Mouse (Mus musculus) heart, postnatal 10 days (tissue): ENCODE measurements around the gene Rps11. TPM values are rescaled to one million over a fixed set of nuclear protein-coding genes. Genes with fewer than 3 reads are reported as not detected.
"Not testable (repeated sequence)": the region's sequence is repeated elsewhere in the genome, so short reads cannot be mapped to it uniquely, and the experiment has no call there.

Experiments used
- DNase-seq, 2 experiments: peaks; one replicate each; pipeline ENCODE4 v3.0.0; 2021
- intact Hi-C: fragments of 180-260 bp; cut with DNase I; formaldehyde crosslinking; loops from one replicate; pipeline ENCODE4 v1.15.1; 2025
- total RNA-seq, 2 experiments: library from RNA; stranded (reverse); gene quantifications; 2 replicates each; pipeline ENCODE4 v1.2.3; 2021

The Rps11 gene
- total RNA-seq, 2 experiments from 2014 or later, result 752 to 773 TPM

DNA sequence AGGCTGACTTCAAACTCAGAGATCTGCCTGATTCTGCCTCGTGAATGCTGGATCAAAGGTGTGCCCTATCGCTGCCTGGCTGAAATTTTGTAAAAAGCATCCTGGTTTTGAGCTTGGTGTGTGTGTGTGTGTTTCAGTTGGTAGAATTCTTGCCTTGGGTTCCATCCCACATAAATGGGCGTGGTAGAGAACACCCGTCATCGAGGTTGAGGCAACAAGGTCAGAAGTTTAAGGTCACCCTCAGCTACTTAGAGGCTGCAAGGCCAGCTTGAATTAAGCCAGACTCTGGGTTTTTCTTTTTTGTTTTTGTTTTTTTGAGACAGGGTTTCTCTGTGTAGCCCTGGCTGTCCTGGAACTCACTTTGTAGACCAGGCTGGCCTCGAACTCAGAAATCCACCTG, 5.9 kb downstream of the Rps11 start:
- intact Hi-C loops, result loop anchor here (2.0 kb wide), 1 partner anchor 14 kb away; no protein-coding TSS in a partner anchor
- DNase-seq, result no peak

DNA sequence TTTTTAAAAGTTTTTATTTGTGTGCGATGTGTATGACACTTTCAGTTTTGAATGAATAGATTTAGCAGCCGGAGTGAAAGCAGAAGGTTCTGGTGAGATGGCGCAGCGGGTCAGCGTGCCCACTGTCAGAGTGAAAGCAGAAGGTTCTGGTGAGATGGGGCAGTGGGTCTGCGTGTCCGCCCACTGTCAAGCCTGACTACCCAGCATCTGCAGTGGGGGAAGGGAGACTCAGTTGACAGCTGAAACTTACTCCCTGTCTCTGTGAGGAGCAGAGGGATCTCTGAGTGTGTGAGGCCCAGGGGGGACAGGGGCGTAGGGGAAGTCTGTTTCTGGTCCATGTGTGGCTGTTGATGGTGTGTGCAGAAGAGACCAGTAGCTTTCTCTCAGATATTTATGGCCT, 6.7 kb downstream of the Rps11 start:
- intact Hi-C loops, result no loop called here
- no peak for DNase-seq

DNA sequence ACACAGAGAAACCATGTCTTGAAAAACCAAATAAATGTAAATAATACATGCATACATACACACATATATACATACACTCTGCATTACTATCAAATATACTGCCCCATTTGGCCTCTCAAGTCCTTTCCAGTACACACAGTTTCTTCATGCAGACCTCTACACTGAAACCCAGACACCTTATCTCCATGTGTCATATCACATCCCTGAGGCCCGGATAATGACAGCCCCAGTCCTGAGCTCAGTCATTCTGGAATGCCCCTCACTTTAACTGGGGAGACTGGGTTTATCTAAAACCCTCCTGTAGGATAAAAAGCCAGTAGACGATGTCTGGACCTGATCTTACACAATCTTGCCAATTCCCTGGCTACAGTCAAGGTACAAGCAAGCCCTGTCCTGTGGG, 10.8 kb downstream of the Rps11 start:
- intact Hi-C loops, result no loop called here

DNA sequence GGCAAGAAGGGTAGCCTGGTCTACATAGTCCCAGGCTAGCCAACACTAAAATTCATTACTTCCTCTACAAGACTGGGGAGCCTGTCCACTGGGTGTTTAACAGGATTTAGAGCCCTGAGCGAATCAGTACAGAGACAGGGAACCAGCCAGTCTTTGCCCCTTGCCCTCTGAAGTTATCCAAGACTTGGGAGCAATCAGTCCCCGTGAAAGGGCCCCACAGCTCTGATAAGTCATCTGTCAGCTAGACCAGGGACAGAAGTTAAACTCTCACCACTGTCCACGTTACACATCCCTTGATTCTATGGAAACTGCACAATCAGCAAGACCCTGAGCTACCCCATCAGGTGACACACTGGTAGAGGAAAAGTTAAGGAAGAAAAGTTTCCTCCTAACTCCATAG, 11.7 kb downstream of the Rps11 start:
- no peak for DNase-seq
- intact Hi-C loops, result no loop called here

More for the DNA sequence above, 10.8 kb downstream of the Rps11 start:
- no peak for DNase-seq

DNA sequence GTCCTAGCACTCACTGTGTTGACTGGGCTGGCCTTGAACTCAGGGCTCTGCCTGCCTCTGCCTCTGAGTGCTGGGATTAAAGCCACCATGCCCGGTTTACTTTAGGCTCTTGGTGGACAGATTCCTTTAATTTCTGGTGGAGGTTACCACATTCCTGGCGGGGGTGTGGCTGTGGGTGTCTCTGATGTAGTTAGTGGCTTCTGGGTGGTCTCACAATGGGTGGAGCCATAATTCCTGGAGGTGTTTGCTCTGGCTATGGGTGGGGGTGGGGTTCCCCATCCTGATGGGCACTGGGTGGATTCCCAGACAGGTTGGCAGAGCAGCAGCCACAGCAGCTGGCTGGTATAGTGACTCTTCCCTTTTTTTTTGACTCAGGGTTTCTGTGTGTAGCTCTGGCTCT, 12.3 kb downstream of the Rps11 start:
- no peak for DNase-seq
- intact Hi-C loops, result no loop called here

DNA sequence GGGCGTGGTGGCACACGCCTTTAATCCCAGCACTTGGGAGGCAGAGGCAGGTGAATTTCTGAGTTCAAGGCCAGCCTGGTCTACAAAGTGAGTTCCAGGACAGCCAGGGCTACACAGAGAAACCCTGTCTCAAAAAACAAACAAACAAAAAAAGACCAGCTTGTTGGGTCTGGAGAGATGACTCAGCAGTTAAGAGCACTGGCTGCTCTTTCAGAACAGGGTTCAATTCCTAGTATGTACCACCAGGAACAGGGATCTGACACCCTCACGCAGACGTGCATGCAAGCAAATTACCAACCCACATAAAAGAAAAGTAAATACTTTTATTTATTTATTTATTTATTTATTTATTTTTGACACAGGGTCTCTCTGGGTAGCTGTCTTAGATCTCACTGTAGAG, 14.2 kb downstream of the Rps11 start:
- intact Hi-C loops, DNase-seq: not testable (repeated sequence)

DNA sequence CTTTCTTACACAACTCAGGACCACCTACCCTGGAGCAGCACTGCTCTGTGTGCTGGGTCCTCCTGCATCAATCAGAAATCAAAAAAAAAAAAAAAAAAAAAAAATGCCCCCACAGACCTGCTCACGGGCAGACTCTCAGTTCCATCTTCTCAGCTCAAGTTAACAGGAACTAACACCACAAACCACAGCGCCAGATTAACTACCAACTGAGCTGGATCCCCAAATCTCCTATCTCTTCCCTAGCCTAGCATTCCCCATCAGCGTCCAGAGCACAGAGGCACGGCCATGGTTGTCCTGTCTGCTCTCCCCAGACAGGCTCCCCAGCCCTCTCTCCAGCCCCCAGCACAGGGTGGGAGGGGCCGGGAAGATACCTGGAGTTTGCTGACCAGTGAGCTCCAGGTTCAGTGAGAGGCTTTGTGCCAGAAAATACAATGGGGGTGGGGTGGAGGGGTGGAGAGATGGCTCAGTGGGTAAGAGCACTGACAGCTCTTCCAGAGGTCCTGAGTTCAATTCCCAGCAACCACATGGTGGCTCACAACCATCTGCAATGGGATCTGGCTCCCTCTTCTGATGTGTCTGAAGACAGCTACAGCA, 17.1 kb downstream of the Rps11 start:
- DNase-seq, result no peak
- intact Hi-C loops, result no loop called here

DNA sequence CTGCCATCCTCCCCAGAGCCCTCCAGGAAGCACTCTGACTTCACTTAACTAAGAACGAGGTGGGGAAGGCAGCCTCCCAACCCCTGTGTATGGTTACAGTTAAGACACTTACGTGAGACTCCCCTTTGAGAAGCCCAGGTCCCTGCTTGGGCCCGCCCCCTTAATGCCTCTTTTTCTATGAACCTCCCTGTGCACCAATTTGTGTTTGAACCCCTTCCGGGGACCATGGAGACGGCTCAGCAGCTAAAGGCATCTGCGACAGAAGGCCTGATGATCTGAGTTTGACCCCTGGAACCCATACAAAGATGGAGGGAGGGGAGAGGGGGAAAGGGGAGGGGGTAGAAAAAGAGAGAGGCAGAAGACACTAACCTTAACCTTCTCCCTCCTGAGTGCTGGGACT, 17.8 kb downstream of the Rps11 start:
- no peak for DNase-seq
- intact Hi-C loops, result no loop called here

DNA sequence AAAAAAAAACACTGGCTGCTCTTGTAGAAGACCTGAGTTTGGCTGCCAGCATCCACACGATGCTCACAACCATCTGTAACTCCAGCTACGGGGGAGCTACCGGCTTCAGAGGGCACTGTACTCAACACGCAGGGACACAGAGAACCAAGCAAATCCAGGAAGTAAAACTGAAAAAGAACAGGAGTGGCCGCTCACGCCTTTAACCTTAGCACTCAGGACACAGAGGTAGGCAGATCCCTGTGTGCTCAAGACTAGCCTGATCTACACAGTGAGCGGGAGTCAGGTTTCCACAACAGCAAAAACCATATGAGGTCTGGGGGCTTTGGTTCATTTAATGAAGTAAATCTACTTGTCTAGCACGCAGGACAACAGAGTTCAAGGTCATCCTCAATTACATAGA, 18.7 kb downstream of the Rps11 start:
- intact Hi-C loops, result loop anchor here (2.0 kb wide), 1 partner anchor 13 kb away; no protein-coding TSS in a partner anchor
- no peak for DNase-seq

DNA sequence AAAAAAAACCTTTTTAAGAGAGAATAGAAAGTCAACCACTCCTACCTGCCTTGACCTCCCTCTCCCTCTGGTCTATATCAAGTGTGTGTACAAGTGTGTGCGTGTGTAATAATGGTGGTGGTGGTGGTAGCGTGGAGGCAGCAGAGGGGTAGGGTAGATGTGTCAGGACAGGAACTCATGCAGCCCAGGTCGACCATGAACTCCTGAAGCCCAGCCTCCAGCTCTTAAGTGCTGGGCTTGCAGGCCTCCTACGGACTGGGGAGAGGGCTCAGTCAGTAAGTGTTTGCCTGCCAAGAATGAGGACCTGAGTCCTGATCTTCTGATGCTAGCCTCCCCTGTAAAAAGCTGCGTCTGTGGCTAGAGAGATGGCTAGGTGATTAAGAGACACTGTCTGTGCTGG, 19.3 kb downstream of the Rps11 start:
- DNase-seq, result no peak

DNA sequence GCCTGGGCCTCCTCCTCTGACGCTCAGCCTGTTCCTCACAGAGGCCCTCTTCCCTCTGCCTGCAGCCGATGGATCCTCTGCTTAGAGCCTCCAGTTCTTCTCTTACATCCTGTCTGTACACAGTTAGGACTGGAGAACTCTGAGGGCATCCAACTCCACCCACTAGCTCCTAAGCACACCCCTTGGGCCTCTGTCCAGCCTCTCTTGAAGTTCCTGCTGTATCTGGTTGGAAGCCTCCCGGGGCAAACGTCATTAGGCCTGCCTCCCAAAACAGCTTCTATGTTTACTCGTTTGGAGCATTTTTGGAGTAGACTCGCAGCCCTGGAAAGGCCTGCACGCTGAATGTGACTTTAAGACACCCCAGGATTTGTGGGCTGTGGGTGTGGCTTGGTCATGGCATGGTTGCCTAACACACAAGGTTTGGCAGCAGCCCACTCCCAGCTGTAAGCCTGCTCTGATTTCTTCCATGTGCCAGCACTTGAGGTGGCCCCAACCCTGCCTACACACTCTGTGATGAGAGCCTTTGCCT, 20.5 kb downstream of the Rps11 start, which contains the start of gene Fcgrt:
Gene Fcgrt, minus strand, starts transcription at position 200 of the 529 bp plus-strand sequence.
- DNase-seq, result peak; percentile 98
- intact Hi-C loops, result loop anchor here (2.0 kb wide), 1 partner anchor 15 kb away; no protein-coding TSS in a partner anchor

More for the DNA sequence above, 19.3 kb downstream of the Rps11 start:
- intact Hi-C loops, result loop anchor here (2.0 kb wide), 1 partner anchor 14 kb away; no protein-coding TSS in a partner anchor

DNA sequence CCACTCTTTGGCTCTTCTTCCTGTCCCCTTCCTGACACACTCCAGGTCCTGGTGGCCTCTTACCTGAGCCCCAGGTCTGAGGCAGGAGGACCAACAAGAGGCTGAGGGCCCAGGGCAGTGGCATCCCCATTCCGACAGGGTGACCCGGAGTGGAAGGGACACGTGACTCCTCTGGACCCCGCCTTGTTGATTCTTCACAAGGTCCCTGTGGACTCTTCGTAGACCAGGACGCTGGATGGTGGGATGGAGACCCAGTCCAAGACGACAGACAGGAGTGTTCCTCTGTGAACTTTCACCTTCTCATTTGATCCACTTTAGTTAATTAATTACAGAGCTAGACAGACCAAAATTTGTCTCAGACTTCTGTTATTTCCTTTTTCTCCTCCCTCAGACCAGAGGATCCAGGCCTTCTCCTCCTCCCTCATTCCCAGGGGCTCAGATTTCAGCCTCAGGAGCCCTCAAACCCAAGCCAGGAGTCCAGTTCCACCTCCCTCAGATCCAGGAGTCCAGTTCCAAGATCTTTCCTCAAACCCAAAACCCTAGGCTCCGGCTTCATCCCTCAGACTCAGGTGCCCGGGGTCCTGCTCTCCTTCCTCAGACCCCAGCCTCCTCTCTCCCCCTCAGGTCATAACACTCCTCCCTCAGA, 21.2 kb downstream of the Rps11 start:
- peak in 1 of 2 experiments; percentile 57 for DNase-seq
- intact Hi-C loops, result no loop called here

DNA sequence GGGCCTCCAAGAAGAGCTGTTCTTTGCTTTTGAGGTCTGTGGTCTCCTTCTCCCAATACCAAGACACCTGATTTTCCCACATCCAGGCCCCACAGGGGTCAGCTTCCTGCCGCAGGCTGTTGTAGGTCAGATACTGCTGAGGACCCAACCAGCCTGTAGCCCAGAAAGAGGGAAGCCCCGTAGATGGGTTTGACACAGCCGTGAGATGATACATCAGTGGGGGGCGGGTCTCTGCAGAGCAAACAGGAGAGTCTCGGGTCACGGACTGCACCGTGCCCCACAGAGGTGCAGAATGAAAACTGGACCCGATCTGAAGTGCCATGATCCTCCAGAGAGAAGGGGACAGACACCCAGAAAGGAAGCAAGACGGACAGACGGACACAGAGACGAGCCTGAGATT, 21.8 kb downstream of the Rps11 start:
- intact Hi-C loops, result no loop called here
- no peak for DNase-seq

DNA sequence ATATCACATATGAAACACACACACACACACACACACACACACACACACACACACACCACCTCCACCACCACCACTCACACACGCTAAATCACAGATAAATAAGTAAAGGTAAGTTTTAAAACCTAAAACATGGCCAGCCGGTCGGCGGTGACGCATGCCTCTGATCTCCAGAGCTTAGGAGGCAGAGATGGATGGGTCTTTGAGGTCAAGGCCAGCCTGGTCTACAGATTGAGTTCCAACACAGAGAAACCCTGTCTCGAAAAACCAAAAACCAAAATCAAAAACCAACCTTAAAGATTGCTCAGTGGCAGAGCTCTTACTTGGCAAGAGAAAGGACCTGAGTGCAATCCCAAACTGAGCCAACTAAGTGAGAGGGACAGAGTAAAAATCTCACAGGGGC, 24.2 kb downstream of the Rps11 start:
- intact Hi-C loops, result no loop called here
- DNase-seq, result no peak

DNA sequence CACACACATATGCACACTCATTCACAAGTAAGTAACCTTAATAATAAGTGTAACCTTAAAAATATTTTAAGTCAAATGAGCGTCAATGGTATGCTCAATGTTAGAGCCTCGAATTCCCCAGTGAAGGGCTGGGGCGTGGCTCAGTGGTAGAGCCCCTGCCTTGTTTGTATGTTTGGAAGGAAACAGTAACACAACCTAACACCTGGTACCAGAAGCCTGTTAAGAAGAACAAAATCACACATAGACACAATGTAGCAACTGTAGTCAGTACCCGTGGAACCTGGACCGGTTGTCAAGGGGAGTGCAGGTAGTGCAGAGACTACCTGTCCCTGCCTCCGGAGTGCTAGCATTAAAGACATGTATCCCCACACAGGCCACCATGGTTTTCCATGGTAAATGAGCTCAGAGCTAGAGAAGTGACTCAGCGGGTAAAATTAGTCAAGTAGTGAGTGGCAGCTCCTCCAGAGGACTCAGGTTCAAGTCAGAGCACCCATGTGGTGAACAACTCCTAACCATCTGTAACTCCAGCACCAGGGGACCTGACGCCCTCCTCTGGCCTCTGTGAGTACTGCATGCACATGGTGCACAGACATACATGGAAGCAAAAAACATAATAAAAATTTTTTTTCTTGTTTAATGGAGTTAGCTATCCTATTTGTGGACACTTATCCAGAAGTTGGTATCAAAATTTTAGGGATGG, 25.5 kb downstream of the Rps11 start:
- intact Hi-C loops, result no loop called here
- DNase-seq, result peak in 1 of 2 experiments; percentile 37

DNA sequence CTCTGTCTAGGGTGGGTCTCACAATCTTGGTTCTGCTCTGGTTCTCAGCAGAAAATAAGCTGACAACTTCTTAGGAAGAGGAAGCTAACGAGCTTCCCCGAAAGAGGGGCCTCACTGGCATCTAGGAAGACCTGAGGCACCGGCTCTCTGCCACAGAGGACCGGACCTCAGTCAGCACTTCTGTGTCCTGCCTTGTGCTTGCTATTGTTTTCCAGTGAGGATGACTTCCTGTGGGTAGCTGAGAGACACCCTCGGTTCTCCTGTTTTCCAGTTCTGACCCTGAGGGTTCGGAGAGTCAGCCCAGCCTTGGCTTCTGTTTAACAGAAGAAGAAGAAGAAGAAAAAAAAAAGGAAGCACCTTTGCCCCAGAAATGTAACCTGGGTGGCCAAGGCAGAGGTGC, 26.8 kb downstream of the Rps11 start:
- intact Hi-C loops, result no loop called here
- no peak for DNase-seq

DNA sequence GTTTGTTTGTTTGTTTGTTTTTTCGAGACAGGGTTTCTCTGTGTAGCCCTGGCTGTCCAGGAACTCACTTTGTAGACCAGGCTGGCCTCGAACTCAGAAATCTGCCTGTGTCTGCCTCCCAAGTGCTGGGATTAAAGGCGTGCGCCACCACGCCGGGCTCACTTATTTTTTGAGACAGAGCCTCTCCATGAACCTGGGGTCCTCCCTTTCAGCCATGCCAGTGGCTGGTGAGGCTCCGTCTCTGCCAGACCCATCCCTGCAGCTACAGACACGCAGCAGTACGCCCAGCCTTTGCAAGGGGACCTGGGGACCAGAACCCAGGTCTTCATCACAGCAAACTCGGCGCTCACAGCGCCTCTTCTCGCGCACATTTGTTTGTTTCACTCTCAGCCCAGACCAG, 28.3 kb downstream of the Rps11 start:
- intact Hi-C loops, DNase-seq: not testable (repeated sequence)

DNA sequence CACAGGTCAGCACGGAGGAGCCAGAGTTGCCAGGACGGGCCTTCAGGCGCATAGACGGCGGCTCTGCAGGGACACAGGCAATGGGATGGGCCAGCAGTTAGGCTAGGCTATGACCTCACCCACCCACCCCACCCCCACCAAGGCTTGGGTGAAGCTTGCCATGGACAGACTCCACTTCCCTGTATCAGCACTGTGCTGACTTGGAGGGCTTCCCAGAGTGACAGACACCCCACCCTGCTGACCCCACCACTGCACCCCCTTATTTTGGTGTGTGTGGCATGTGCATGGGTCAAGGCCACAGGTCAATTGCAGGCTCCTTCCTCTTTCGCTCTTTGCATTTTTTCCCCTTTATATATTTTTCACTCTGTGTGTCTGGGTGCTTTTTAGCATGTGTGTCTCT, 28.9 kb downstream of the Rps11 start:
- intact Hi-C loops, result no loop called here
- peak in 1 of 2 experiments; percentile 38 for DNase-seq

DNA sequence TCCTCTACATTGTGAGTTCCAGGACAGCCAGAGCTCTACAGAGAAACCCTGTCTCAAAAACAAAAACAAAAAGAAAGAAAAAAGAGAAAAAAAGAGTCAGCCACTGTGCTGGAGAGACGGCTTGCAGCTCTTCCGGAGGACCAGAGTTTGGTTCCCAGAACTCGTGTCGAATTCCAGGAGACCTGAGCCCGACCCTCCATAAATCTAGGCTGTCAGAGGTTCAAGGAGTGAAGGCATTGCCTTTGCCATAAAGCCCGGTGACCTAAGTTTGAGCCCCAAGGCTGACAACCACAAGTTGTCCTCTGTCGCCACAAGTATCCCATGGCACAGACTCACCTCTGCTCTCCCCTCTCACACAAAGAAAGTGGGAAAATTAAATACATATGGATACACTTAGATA, 30.1 kb downstream of the Rps11 start:
- intact Hi-C loops, result no loop called here

DNA sequence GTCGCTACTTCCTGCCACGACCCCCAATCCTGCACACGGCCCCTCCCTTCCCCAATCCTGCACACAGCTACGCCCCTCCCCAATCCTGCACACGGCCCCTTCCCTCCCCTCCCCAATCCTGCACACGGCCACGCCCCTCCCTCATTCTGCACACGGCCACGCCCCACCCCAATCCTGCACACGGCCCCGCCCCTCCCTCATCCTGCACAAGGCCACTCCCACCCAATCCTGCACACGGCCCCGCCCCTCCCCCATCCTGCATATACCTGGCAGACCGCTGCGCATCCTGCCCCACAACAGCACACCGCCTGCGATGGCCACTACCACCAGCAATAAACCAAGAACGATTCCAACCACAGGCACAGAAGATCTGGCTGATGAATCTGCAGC, 30.7 kb downstream of the Rps11 start:
- DNase-seq, result no peak
- intact Hi-C loops, result no loop called here

More for the DNA sequence above, 30.1 kb downstream of the Rps11 start:
- no peak for DNase-seq

DNA sequence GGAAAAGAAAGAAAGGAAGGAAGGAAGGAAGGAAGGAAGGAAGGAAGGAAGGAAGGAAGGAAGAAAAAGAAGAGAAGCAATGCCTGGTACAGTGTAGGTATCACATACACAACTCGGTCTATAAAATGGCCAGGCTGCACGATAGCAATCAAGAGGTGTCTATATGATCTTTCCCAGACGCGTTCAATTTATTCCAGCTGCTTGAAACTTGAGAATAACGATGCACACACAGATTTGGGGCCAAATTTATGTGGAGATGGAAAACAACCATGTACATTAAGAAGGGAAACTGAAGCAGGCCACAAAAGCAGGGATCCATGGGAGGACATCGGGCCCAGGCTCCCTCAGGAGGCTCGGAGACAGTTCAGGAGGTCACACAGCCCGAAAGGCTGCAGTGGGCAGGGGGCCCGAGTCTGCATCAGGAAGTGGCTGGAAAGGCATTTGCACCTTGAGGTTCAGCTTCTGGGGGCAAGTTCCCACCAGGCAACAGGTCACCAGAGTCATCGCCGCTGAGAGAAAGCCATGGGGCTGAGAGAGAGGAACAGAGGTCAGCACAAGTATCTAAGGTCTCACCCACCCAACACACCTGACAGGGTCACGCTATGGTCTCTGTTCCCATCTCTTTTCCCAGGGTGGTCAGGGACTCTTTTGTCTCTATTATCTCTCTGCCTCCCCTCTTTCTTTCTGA, 31.3 kb downstream of the Rps11 start:
- intact Hi-C loops, result no loop called here
- DNase-seq, result no peak
